Comparison of ENCODE assay signal across 21 mouse cellular contexts in genomic region chr15:97017195-97017594, GRCm38 (mm10). TPM values are rescaled to one million over a fixed set of nuclear protein-coding genes. Genes with fewer than 3 reads are reported as not detected.
DNase-seq lines count a peak whose midpoint lies in the region; ATAC-seq and TF ChIP-seq lines count a peak whose summit lies in the region.
"Had no signal": no experiment of that assay in that cellular context is flagged by ENCODE, and none has a peak within 500 bp of the region (broad histone marks: within the 10 kb centered on the region; RNA-seq: fewer than 3 reads in every experiment).

No protein-coding gene starts in this region.

- DNase-seq in liver, adult 2 months (ENCODE audit: extremely low read depth, low read depth, low spot score), result no peak
- DNase-seq in liver, result no peak
- DNase-seq in midbrain, embryonic 11.5 days (ENCODE audit: low spot score, missing footprints), result peak; percentile 14
- no peak for DNase-seq in midbrain, postnatal 0 days (ENCODE audit: low spot score)
- DNase-seq in lung, postnatal 10 days, result no peak
- DNase-seq: adrenal gland, adult 8-10 months; adrenal gland, postnatal 14 days; adrenal gland, postnatal 36 days; cerebellum, adult 11-12 months; cerebellum, adult 2 months; cerebellum, adult 9-10 months; cerebellum, postnatal 10 days; cerebellum, postnatal 25 days; forebrain, postnatal 0 days had no signal

- no peak for ATAC-seq in midbrain, embryonic 11.5 days (ENCODE audit: low FRiP score)
- no peak for ATAC-seq in midbrain, postnatal 0 days (ENCODE audit: low FRiP score)
- ATAC-seq: activated CD4-positive, CD25-positive, alpha-beta regulatory T cell, adult 4 months; forebrain, embryonic 13.5 days; forebrain, embryonic 15.5 days; forebrain, postnatal 0 days; Patski had no signal

- peaks cover 7% of the 10 kb centered on the region; the same call in 1 of the 2 replicates for H3K79me2 ChIP-seq in liver, adult 2 months (ENCODE audit: control insufficient read depth, insufficient read depth, low read length)

- H3K27me3 ChIP-seq in liver, adult 2 months (ENCODE audit: control insufficient read depth, insufficient read depth, low read length), result no peaks in the 10 kb centered on the region
- H3K27me3 ChIP-seq in midbrain, embryonic 11.5 days (ENCODE audit: control insufficient read depth, insufficient read depth, low read length), result no peaks in the 10 kb centered on the region
- no peaks in the 10 kb centered on the region for H3K27me3 ChIP-seq in midbrain, postnatal 0 days (ENCODE audit: insufficient read depth, low read length)
- H3K27me3 ChIP-seq: embryonic facial prominence, embryonic 12.5 days; forebrain, embryonic 13.5 days; forebrain, embryonic 15.5 days; Patski had no signal

- WGBS in liver, adult 2 months, result 59% methylated on average over 9 of the region's 9 CpGs
- WGBS in midbrain, embryonic 11.5 days, result 93% methylated on average over 9 of the region's 9 CpGs
- WGBS in midbrain, postnatal 0 days, result 90% methylated on average over 9 of the region's 9 CpGs

- no peak overlapping the region for H3K4me3 ChIP-seq in liver, adult 2 months (ENCODE audit: insufficient read depth, low read depth, low read length)
- H3K4me3 ChIP-seq in midbrain, embryonic 11.5 days (ENCODE audit: low read depth, low read length), result no peak overlapping the region
- H3K4me3 ChIP-seq in midbrain, postnatal 0 days (ENCODE audit: low read depth, low read length), result no peak overlapping the region
- H3K4me3 ChIP-seq: embryonic facial prominence, embryonic 10.5 days; embryonic facial prominence, embryonic 12.5 days; forebrain, embryonic 13.5 days; forebrain, embryonic 15.5 days had no signal

- H3K4me2 ChIP-seq in midbrain, embryonic 11.5 days, result no peak overlapping the region
- no peak overlapping the region for H3K4me2 ChIP-seq in midbrain, postnatal 0 days (ENCODE audit: low read depth, low read length, poor library complexity, severe bottlenecking)
- H3K4me2 ChIP-seq: embryonic facial prominence, embryonic 12.5 days; forebrain, embryonic 13.5 days; forebrain, embryonic 15.5 days had no signal

- no peak for TF ChIP-seq CTCF in liver, adult 2 months (IDR thresholded peaks at IDR 0.05; ENCODE audit: low read depth, low read length)
- TF ChIP-seq CTCF in midbrain, postnatal 0 days (IDR thresholded peaks at IDR 0.05), result no peak

- H3K9ac ChIP-seq in liver, adult 2 months (ENCODE audit: low read depth, low read length), result no peak overlapping the region
- no peak overlapping the region for H3K9ac ChIP-seq in midbrain, embryonic 11.5 days (ENCODE audit: low read length)
- no peak overlapping the region for H3K9ac ChIP-seq in midbrain, postnatal 0 days (replicated peaks; ENCODE audit: low read length, poor library complexity, severe bottlenecking)
- H3K9ac ChIP-seq: embryonic facial prominence, embryonic 12.5 days; forebrain, embryonic 13.5 days; forebrain, embryonic 15.5 days; forebrain, postnatal 0 days had no signal

- H3K36me3 ChIP-seq in liver, adult 2 months (ENCODE audit: control insufficient read depth, insufficient read depth, low read length), result peaks cover 75% of the 10 kb centered on the region
- H3K36me3 ChIP-seq in midbrain, embryonic 11.5 days (ENCODE audit: control insufficient read depth, insufficient read depth, low read length), result no peaks in the 10 kb centered on the region
- no peaks in the 10 kb centered on the region for H3K36me3 ChIP-seq in midbrain, postnatal 0 days (ENCODE audit: insufficient read depth, low read length)
- H3K36me3 ChIP-seq: forebrain, embryonic 15.5 days; G1E had no signal

- H3K27ac ChIP-seq in liver, adult 2 months (replicated peaks; ENCODE audit: insufficient read depth, low read depth, low read length), result peak overlapping the region; percentile 64; the same call in 1 of the 2 replicates
- no peak overlapping the region for H3K27ac ChIP-seq in midbrain, embryonic 11.5 days (ENCODE audit: low read depth, low read length)
- no peak overlapping the region for H3K27ac ChIP-seq in midbrain, postnatal 0 days (ENCODE audit: low read depth, low read length)
- H3K27ac ChIP-seq: embryonic facial prominence, embryonic 10.5 days; embryonic facial prominence, embryonic 12.5 days; forebrain, embryonic 13.5 days; forebrain, embryonic 15.5 days had no signal

- peaks cover 50% of the 10 kb centered on the region for H3K4me1 ChIP-seq in liver, adult 2 months (ENCODE audit: control insufficient read depth, insufficient read depth, low read length)
- no peaks in the 10 kb centered on the region for H3K4me1 ChIP-seq in midbrain, embryonic 11.5 days (ENCODE audit: control insufficient read depth, insufficient read depth, low read length)
- no peaks in the 10 kb centered on the region for H3K4me1 ChIP-seq in midbrain, postnatal 0 days (ENCODE audit: insufficient read depth, low read length)
- H3K4me1 ChIP-seq: embryonic facial prominence, embryonic 10.5 days; embryonic facial prominence, embryonic 12.5 days; forebrain, embryonic 13.5 days; forebrain, embryonic 15.5 days had no signal

- no peaks in the 10 kb centered on the region for H3K9me3 ChIP-seq in midbrain, embryonic 11.5 days (ENCODE audit: control insufficient read depth, low read length)
- H3K9me3 ChIP-seq in midbrain, postnatal 0 days (ENCODE audit: low read length), result no peaks in the 10 kb centered on the region
- H3K9me3 ChIP-seq: embryonic facial prominence, embryonic 10.5 days; forebrain, embryonic 13.5 days; forebrain, embryonic 15.5 days had no signal

- TF ChIP-seq POLR2A in liver, adult 2 months (IDR thresholded peaks at IDR 0.05; ENCODE audit: extremely low read depth, insufficient read depth, low read length), result no peak

RNA-seq across cellular contexts. Expression of gene Slc38a4, which starts 38.6 kb away (rescaled TPM):
- total RNA-seq in liver, adult 2 months (2014; rRNA removed), result 1,197 and 1,621 TPM in 2 replicates
- 659 and 663 TPM in 2 replicates for polyA plus RNA-seq in liver, adult 2 months (2012; rRNA removed)
- polyA plus RNA-seq in midbrain, embryonic 11.5 days (2014; fragmentation: Nextera tagmentation; extraction: Ambion mirVana), result 20.9 and 25.3 TPM in 2 replicates
- 4.0 and 4.5 TPM in 2 replicates for total RNA-seq in midbrain, postnatal 0 days (2014; rRNA removed)
- polyA plus RNA-seq in midbrain, postnatal 0 days (2015; fragmentation: Nextera tagmentation; extraction: Ambion mirVana), result 3.7 and 3.9 TPM in 2 replicates
- polyA plus RNA-seq: activated CD4-positive, CD25-positive, alpha-beta regulatory T cell, adult 4 months; G1E had no signal

Comparison
In these comparisons a context has a peak if more than half of its experiments do, and no peak if none do; other contexts are left out.
1. RNA of gene Slc38a4, which starts 38.6 kb away (polyA plus RNA-seq): 659 to 663 TPM in liver, adult 2 months; 20.9 to 25.3 TPM in midbrain, embryonic 11.5 days and 3.7 to 3.9 TPM in midbrain, postnatal 0 days; every median in the first group is over 10 times any median in the second.